ENCODE assay signal across 27 mouse cellular contexts in the genomic region with DNA sequence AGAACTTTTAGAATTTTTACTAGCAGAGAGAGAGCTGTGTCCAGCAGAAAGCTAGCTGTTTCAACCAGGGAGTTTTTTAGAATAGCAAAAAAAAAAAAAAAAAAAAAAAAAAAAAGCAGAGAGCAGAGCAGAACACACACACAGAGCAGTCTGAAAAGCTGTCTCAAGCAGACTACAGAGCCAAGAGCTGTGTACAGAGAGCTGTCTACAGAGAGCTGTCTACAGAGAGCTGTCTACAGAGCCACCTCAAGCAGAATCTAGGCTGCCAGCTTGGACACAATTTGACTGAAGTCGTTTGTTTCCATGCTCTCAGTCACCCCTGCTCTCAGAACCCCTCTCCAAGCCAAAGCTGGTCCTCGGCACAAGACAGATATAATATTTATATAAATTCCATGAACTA. TPM values are rescaled to one million over a fixed set of nuclear protein-coding genes. Genes with fewer than 3 reads are reported as not detected.
DNase-seq lines count a peak whose midpoint lies in the region; ATAC-seq and TF ChIP-seq lines count a peak whose summit lies in the region.
"Had no signal": no experiment of that assay in that cellular context is flagged by ENCODE, and none has a peak within 500 bp of the region (broad histone marks: within the 10 kb centered on the region; RNA-seq: fewer than 3 reads in every experiment).

No protein-coding gene starts in this region.

- DNase-seq in forebrain, embryonic 10.5 days (ENCODE audit: extremely low spot score, low spot score), result no peak
- DNase-seq in heart, adult 11 months, result peak; percentile 55
- no peak for DNase-seq in heart, adult 9 months (ENCODE audit: low spot score in 2 of 2)
- no peak for DNase-seq in ES-E14 (ENCODE audit: low read depth, low spot score)
- peak; percentile 58 for DNase-seq in brain, embryonic 14.5 days (ENCODE audit: low read depth)
- DNase-seq in natural killer cell, adult 2 months (ENCODE audit: low spot score in 2 of 2), result no peak
- no peak for DNase-seq in gastrocnemius, postnatal 10 days
- DNase-seq: adrenal gland, adult 2 months; B cell, adult 2 months; cerebellum, adult 18-20 months; cerebellum, adult 9-11 months; cerebellum, postnatal 36 days; gastrocnemius, adult 2 months; gastrocnemius, postnatal 36 days; heart, adult 18-20 months; heart, postnatal 36 days; kidney, adult 2 months had no signal

- 73% methylated on average over 2 of the region's 2 CpGs for WGBS in forebrain, embryonic 13.5 days
- WGBS in forebrain, embryonic 10.5 days, result 94% methylated on average over 2 of the region's 2 CpGs

- H3K9me3 ChIP-seq in forebrain, embryonic 13.5 days (replicated peaks), result no peaks in the 10 kb centered on the region
- no peaks in the 10 kb centered on the region for H3K9me3 ChIP-seq in forebrain, embryonic 10.5 days
- no peaks in the 10 kb centered on the region for H3K9me3 ChIP-seq in ES-E14 (ENCODE audit: control insufficient read depth, insufficient read depth, low read depth, low read length)
- H3K9me3 ChIP-seq: embryonic facial prominence, embryonic 13.5 days; heart, embryonic 12.5 days; hindbrain, embryonic 15.5 days had no signal

- H3K27me3 ChIP-seq in forebrain, embryonic 13.5 days, result no peaks in the 10 kb centered on the region
- H3K27me3 ChIP-seq in forebrain, embryonic 10.5 days (ENCODE audit: poor library complexity, severe bottlenecking), result no peaks in the 10 kb centered on the region
- H3K27me3 ChIP-seq: embryonic facial prominence, embryonic 13.5 days; heart, embryonic 12.5 days; hindbrain, embryonic 15.5 days; Patski had no signal

- no peak overlapping the region for H3K4me2 ChIP-seq in forebrain, embryonic 13.5 days
- H3K4me2 ChIP-seq: embryonic facial prominence, embryonic 13.5 days; heart, embryonic 12.5 days; hindbrain, embryonic 15.5 days had no signal

- in situ Hi-C loops in ES-E14 (cut with MboI; ENCODE audit: low sequenced_read_pairs in 2 of 2, unreplicated experiment in 2 of 2), result no loop called here

- no peak overlapping the region for H3K4me3 ChIP-seq in forebrain, embryonic 13.5 days
- H3K4me3 ChIP-seq in forebrain, embryonic 10.5 days, result no peak overlapping the region
- H3K4me3 ChIP-seq in ES-E14 (ENCODE audit: insufficient read depth in 1 of 2, low read depth in 1 of 2, low read length in 2 of 2, poor library complexity in 1 of 2, severe bottlenecking in 1 of 2), result no peak overlapping the region
- H3K4me3 ChIP-seq: embryonic facial prominence, embryonic 13.5 days; gastrocnemius, adult 2 months; heart, embryonic 12.5 days; hindbrain, embryonic 15.5 days had no signal

- H3K36me3 ChIP-seq in forebrain, embryonic 13.5 days (ENCODE audit: poor library complexity, severe bottlenecking), result no peaks in the 10 kb centered on the region
- H3K36me3 ChIP-seq in forebrain, embryonic 10.5 days (replicated peaks), result no peaks in the 10 kb centered on the region
- no peaks in the 10 kb centered on the region for H3K36me3 ChIP-seq in ES-E14 (ENCODE audit: control insufficient read depth, insufficient read depth, low read length, poor library complexity, severe bottlenecking)
- H3K36me3 ChIP-seq: embryonic facial prominence, embryonic 13.5 days; heart, embryonic 12.5 days; hindbrain, embryonic 15.5 days had no signal

- TF ChIP-seq POLR2A in brain, embryonic 14.5 days (IDR thresholded peaks at IDR 0.05; ENCODE audit: borderline replicate concordance, extremely low read depth, insufficient read depth, insufficient read length, poor library complexity, severe bottlenecking), result no peak

- H3K9ac ChIP-seq in forebrain, embryonic 13.5 days, result no peak overlapping the region
- H3K9ac ChIP-seq in ES-E14 (ENCODE audit: insufficient read depth, low read depth, low read length, poor library complexity, severe bottlenecking), result no peak overlapping the region
- H3K9ac ChIP-seq: embryonic facial prominence, embryonic 13.5 days; heart, embryonic 12.5 days; hindbrain, embryonic 15.5 days had no signal

- TF ChIP-seq CTCF in brain, embryonic 14.5 days (IDR thresholded peaks at IDR 0.05; ENCODE audit: borderline replicate concordance, extremely low read depth, insufficient read depth, insufficient read length), result no peak

- peak; percentile 70; the same call in 1 of the 2 replicates for ATAC-seq in forebrain, embryonic 13.5 days
- ATAC-seq: activated CD4-positive, CD25-positive, alpha-beta regulatory T cell, adult 4 months; CD4-positive, CD25-positive, alpha-beta regulatory T cell, adult 4 months; Patski had no signal

- H3K27ac ChIP-seq in forebrain, embryonic 13.5 days, result peak overlapping the region; percentile 48; the same call in 1 of the 2 replicates
- H3K27ac ChIP-seq in forebrain, embryonic 10.5 days, result no peak overlapping the region
- no peak overlapping the region for H3K27ac ChIP-seq in ES-E14 (ENCODE audit: insufficient read depth, low read depth, low read length, poor library complexity, severe bottlenecking)
- H3K27ac ChIP-seq: embryonic facial prominence, embryonic 13.5 days; gastrocnemius, adult 2 months; hindbrain, embryonic 15.5 days had no signal

- H3K4me1 ChIP-seq in forebrain, embryonic 13.5 days, result peaks cover 14% of the 10 kb centered on the region
- peaks cover 17% of the 10 kb centered on the region for H3K4me1 ChIP-seq in forebrain, embryonic 10.5 days
- H3K4me1 ChIP-seq in ES-E14 (ENCODE audit: control insufficient read depth in 2 of 2, insufficient read depth in 2 of 2, low read length in 2 of 2, poor library complexity in 1 of 2), result peaks cover 0 to 2% of the 10 kb centered on the region in 2 experiments; a peak in 2 of 4 replicates
- H3K4me1 ChIP-seq: embryonic facial prominence, embryonic 13.5 days had no signal

TF ChIP-seq in ES-E14, 5 proteins besides CTCF, POLR2A, EP300 and RAD21:
- TF ChIP-seq MAFK (IDR thresholded peaks at IDR 0.05; ENCODE audit: insufficient read depth, low read depth, low read length), result no peak
- TF ChIP-seq ZNF384 (IDR thresholded peaks at IDR 0.05; ENCODE audit: low read depth, low read length), result peak; percentile 49; the same call in 1 of the 2 replicates

RNA-seq across cellular contexts. Expression of a gene that starts 35.9 kb away (rescaled TPM):
- polyA plus RNA-seq in forebrain, embryonic 13.5 days (2015; fragmentation: Nextera tagmentation; extraction: Ambion mirVana), result 284 and 297 TPM in 2 replicates
- 287 and 291 TPM in 2 replicates for polyA plus RNA-seq in forebrain, embryonic 10.5 days (2016; fragmentation: Nextera tagmentation; extraction: Ambion mirVana)
- total RNA-seq in ES-E14 (2012; rRNA removed), result 94.0 and 164 TPM in 2 replicates
- 96.6 and 104 TPM in 2 replicates for polyA plus RNA-seq in brain, embryonic 14.5 days (2012; rRNA removed)
- total RNA-seq in gastrocnemius, postnatal 10 days (2021), result 10 to 100 TPM; 89.2 to 89.4 TPM

RNA-seq across cellular contexts. Expression of a gene that starts 55.3 kb away (rescaled TPM):
- polyA plus RNA-seq in forebrain, embryonic 13.5 days (2015; fragmentation: Nextera tagmentation; extraction: Ambion mirVana), result 36.3 and 45.1 TPM in 2 replicates
- polyA plus RNA-seq in forebrain, embryonic 10.5 days (2016; fragmentation: Nextera tagmentation; extraction: Ambion mirVana), result 2.4 and 5.0 TPM in 2 replicates
- total RNA-seq in ES-E14 (2012; rRNA removed), result 0.79 and 0.80 TPM in 2 replicates
- 33.8 and 60.1 TPM in 2 replicates for polyA plus RNA-seq in brain, embryonic 14.5 days (2012; rRNA removed)
- under 1 TPM; 0.23 to 0.32 TPM for total RNA-seq in gastrocnemius, postnatal 10 days (2021)
- total RNA-seq: adrenal gland, adult 2 months; gastrocnemius, adult 2 months; gastrocnemius, postnatal 36 days; heart, adult 18-20 months had no signal
- polyA plus RNA-seq: activated CD4-positive, CD25-positive, alpha-beta regulatory T cell, adult 4 months; CD4-positive, CD25-positive, alpha-beta regulatory T cell, adult 4 months; heart, embryonic 12.5 days; heart, embryonic 16.5 days; hindbrain, embryonic 11.5 days; intestine, embryonic 16.5 days had no signal

Comparison
In these comparisons a context has a peak if more than half of its experiments do, and no peak if none do; other contexts are left out.
1. DNase-seq: peak in heart, adult 11 months (single experiment) and brain, embryonic 14.5 days (single experiment); none in forebrain, embryonic 10.5 days (single experiment), heart, adult 9 months (0 of 2), ES-E14 (single experiment), natural killer cell, adult 2 months (0 of 2) and gastrocnemius, postnatal 10 days (single experiment).